Comparison of ENCODE assay signal across 16 mouse cellular contexts in the genomic region with DNA sequence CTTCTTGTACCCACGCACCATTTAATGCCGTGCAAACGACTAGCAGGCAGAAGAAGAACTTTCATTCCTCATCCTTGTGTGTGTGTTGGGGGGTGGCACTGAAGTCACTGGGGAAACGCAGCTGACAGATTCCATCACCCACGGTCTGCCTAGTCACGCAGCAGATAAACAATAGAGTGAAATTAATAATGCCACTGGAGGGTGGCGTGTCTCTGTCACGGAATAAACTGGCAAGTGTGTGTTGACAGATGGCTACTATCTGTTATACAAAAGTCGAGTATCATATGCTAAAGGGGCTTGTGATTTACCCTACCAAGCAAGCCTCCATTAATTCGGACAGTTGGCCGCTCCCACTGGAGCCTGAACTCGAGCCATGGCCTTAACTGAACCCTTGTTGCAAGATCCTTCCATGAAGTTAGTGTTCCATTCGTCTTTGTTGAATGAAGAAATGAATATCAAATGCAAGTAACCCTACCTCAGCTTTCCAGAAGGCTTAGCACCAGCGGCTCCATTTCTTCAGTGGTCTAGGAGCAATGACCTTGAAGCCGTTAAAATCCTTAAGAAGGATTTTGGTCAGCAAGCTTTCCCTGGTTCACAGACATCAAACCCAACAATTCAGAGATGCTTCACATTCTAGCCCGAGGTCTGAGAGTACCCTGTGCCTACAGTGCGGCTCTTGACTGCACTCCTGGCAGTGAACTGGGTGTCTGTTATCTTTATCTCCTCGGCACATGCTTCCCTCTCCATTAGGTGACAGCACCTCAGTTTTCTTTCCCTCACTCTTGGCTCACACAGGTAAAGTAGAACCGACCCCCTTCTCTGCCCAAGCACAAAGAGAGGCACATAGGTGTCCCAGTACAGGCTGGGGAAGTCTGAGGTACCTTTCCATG.
DNase-seq lines count a peak whose midpoint lies in the region; ATAC-seq and TF ChIP-seq lines count a peak whose summit lies in the region.
"Had no signal": no experiment of that assay in that cellular context is flagged by ENCODE, and none has a peak within 500 bp of the region (broad histone marks: within the 10 kb centered on the region; RNA-seq: fewer than 3 reads in every experiment).

No protein-coding gene starts in this region.

- H3K27ac ChIP-seq in gastrocnemius, adult 2 months: peak overlapping the region; percentile 48
- H3K27ac ChIP-seq: forebrain, embryonic 12.5 days; left cerebral cortex, adult 2 months had no signal

- no peak for TF ChIP-seq CTCF in gastrocnemius, adult 2 months (IDR thresholded peaks at IDR 0.05)

- peak; percentile 29 for DNase-seq in cerebellum, adult 9-10 months
- peak; percentile 48 for DNase-seq in gastrocnemius, adult 2 months
- DNase-seq in gastrocnemius, postnatal 25 days: no peak
- peak; percentile 36 for DNase-seq in lung, postnatal 10 days
- DNase-seq in lung, postnatal 25 days (ENCODE audit: low spot score): no peak
- DNase-seq in kidney, postnatal 14 days: no peak
- DNase-seq in adrenal gland, postnatal 25 days: no peak
- DNase-seq: adrenal gland, adult 8-10 months; heart, postnatal 10 days; kidney, adult 2 months; kidney, postnatal 25 days; lung, adult 2 months; lung, postnatal 4 days had no signal

- H3K4me3 ChIP-seq in gastrocnemius, adult 2 months: no peak overlapping the region
- H3K4me3 ChIP-seq: forebrain, embryonic 12.5 days; left cerebral cortex, adult 2 months had no signal

- intact Hi-C loops in gastrocnemius, adult 2 months (cut with DNase I): no loop called here

- no peak for ATAC-seq in cerebellum, adult (ENCODE audit: insufficient number of reproducible peaks, low FRiP score, low TSS enrichment)

Comparison
In these comparisons a context has a peak if more than half of its experiments do, and no peak if none do; other contexts are left out.
1. DNase-seq: peak in cerebellum, adult 9-10 months (single experiment), gastrocnemius, adult 2 months (single experiment) and lung, postnatal 10 days (single experiment); none in gastrocnemius, postnatal 25 days (single experiment), lung, postnatal 25 days (single experiment), kidney, postnatal 14 days (single experiment) and adrenal gland, postnatal 25 days (single experiment).